Mouse (Mus musculus): ENCODE measurements around the gene Tpbpb.

DNA sequence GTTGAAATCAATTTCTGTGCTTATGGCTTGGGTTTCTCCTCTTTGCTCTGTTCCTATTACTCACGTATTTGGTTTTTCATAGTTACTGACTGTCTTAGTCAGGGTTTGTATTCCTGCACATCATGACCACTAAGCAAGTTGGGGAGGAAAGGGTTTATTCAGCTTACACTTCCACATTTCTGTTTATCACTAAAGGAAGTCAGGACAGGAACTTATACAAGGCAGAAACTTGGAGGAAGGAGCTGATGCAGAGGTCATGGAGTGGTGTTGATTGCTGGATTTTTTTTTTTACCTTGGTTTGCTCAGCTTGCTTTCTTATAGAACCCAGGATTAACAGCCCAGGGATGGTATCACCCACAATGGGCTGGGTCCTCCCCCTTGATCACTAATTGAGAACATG is 12.4 kb downstream of the Tpbpb start:
- TF ChIP-seq CTCF (IDR thresholded peaks at IDR 0.05; ENCODE audit: control insufficient read depth, insufficient read depth, low read length) = no peak
- no peak for TF ChIP-seq POLR2A (IDR thresholded peaks at IDR 0.05; ENCODE audit: borderline replicate concordance, control insufficient read depth, low read depth, low read length)
